Mouse (Mus musculus) heart, postnatal 25 days (tissue): Measurements from ENCODE around the gene Phrf1. TPM values are rescaled to one million over a fixed set of nuclear protein-coding genes. Genes with fewer than 3 reads are reported as not detected.
A peak's percentile ranks its signal among the peaks of the same experiment; 100 is the strongest.

Experiments
- DNase-seq: peaks from one replicate; pipeline ENCODE4 v3.0.0; 2022; ENCODE audit warnings: low spot score
- intact Hi-C: fragments of 180-260 bp; cut with DNase I; formaldehyde crosslinking; loops from one replicate; pipeline ENCODE4 v1.15.1; 2025
- microRNA-seq: library from miRNA; unstranded; fragments of <30 nt; microRNA quantifications from one replicate; pipeline ENCODE4 v1.2.0, GENCODE M21; 2022
- total RNA-seq, 2 experiments: library from RNA; stranded (reverse); gene quantifications; 2 replicates each; pipeline ENCODE4 v1.2.3; 2021

The Phrf1 gene
- total RNA-seq, 2 experiments from 2014 or later, result 29.8 to 31.6 TPM

GRCm38 (mm10) chr7:141281442-141281841 is 52.9 kb downstream of the Phrf1 start:
- intact Hi-C loops, result no loop called here
- no peak for DNase-seq

- intact Hi-C loops, result no loop called here
These were observed 54.2 kb downstream of the Phrf1 start for GRCm38 (mm10) chr7:141282756-141283155.

GRCm38 (mm10) chr7:141288042-141288441 is 59.5 kb downstream of the Phrf1 start:
- DNase-seq, result no peak
- intact Hi-C loops, result no loop called here

More at GRCm38 (mm10) chr7:141282756-141283155, 54.2 kb downstream of the Phrf1 start:
- no peak for DNase-seq

DNA sequence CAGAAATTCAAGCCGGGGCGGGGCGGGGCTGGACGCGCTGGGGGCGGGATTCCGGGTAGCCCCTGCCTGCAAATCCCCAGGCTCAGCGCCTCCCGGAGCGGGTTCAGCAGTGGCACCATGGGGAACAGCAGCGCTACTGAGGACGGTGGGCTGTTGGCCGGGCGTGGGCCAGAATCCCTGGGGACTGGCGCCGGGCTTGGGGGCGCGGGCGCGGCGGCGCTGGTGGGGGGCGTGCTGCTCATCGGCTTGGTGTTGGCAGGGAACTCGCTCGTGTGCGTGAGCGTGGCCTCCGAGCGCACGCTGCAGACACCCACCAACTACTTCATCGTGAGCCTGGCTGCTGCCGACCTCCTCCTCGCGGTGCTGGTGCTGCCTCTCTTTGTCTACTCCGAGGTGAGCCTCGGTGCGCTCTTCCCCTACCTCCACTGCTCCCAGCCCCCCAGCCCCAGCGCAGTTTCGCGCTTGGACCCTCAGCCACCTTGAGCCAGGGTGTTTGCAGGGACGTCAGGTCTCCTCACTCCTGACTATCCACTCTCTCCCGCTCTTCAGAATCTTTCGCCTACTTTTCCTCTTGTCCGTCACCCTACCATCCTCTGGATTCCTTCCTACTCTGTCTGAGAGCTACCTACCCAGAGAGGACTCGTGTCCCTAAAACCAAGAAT is 63.5 kb downstream of the Phrf1 start, which contains the start of gene Drd4:
Gene Drd4 (plus strand): TSS at position 86 of the 662 bp plus-strand sequence.
- intact Hi-C loops, result no loop called here

GRCm38 (mm10) chr7:141292583-141293388 is 64.2 kb downstream of the Phrf1 start:
- intact Hi-C loops, result no loop called here

More for the DNA sequence above, 63.5 kb downstream of the Phrf1 start, which contains the start of gene Drd4:
- no peak for DNase-seq

DNA sequence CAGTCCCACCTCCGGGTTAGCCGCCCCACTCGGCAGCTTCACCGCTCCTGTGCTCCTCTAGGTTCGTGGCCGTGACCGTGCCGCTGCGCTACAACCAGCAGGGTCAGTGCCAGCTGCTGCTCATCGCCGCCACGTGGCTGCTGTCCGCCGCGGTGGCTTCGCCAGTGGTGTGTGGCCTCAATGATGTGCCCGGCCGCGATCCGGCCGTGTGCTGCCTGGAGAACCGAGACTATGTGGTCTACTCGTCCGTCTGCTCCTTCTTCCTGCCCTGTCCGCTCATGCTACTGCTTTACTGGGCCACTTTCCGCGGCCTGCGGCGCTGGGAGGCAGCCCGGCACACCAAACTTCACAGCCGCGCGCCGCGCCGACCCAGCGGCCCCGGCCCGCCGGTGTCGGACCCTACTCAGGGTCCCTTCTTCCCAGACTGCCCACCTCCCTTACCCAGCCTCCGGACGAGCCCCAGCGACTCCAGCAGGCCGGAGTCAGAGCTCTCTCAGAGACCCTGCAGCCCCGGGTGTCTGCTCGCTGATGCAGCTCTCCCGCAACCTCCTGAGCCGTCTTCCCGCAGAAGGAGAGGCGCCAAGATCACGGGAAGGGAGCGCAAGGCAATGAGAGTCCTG is 65.4 kb downstream of the Phrf1 start:
- DNase-seq, result no peak
- intact Hi-C loops, result no loop called here

More at GRCm38 (mm10) chr7:141292583-141293388, 64.2 kb downstream of the Phrf1 start:
- no peak for DNase-seq

- no peak for DNase-seq
- intact Hi-C loops, result no loop called here
These were observed 65.9 kb downstream of the Phrf1 start for GRCm38 (mm10) chr7:141294479-141294878.

DNA sequence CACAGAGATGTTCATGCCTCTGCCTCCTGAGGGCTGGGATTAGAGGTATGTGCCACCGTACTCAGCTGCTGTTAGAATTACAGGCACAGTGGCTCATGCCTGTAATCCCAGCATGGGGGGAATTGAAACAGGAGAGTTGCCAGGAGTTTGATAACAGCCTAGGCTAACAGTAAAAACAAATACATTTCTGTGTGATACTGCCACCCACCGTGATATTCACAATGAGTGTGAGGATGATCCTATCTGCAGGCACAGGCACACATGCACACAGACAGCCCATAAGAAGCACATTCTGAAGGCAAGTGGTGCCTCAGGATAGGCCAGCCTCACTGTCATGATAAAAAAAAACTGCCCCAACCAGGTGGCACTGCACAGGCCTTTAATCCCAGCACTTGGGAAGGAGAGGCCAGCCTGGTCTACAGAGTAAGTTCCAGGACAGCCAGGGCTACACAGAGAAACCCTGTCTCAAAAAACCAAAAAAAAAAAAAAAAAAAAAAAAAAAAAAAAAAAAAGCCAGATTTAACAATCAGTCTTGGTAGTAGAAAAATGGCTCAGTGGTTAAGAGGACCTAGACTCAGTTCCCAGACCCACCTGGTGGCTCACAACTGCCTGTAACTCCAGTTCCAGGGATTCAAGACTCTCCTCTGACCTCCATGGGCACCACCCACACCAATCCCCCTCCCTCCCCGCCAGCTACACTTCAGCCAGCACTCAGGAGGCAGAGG is 69.5 kb downstream of the Phrf1 start:
- DNase-seq, result no peak
- intact Hi-C loops, result no loop called here

DNA sequence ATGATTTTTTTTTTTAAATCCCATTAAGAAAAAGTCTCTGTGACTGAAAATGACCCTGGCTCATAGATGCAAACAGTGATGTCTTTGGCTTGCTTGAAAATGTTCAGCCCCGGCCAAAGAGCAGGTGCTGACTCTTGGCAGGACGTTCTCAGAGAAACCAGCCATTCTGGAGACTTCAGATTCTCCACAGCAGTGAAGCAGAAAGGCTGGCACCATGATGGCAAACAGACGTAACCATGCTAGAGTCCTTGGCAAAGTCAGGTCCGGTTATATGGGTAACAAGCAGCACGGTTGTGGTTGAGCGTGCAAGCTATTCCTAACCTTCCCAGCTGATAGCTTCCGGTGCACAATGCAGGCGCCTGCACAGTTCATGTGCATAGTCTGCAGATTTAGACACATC is 70.6 kb downstream of the Phrf1 start:
- DNase-seq, result no peak
- intact Hi-C loops, result no loop called here

- intact Hi-C loops, result no loop called here
- DNase-seq, result no peak
These were observed 72.8 kb downstream of the Phrf1 start for GRCm38 (mm10) chr7:141301386-141301785.

DNA sequence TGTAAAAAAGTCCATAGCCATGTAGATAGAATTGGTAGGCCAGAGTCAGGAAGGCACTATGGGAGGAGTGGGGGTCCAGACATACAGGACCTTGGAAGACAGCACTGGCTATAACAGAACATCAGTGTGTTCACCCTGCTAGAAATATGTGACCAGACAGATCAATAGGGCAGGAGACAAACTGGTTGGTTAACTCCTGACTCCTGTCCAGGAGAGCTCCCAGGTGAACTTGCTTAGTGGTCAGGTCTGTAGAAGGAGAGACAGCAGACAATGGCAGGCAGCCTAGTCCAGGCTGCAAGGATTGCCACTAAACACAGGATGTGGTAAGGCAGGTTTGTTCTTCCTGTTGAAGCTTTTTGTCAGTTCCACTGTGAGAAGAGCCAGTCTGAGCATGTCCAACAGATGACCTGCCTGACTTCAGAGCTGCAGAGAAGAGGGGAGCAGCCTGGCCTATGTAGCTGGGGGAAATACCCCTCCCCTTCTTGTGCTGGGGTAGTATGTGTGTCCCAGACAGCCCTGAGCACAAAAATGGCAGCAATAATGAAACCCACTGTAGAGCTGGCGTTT is 74.2 kb downstream of the Phrf1 start:
- intact Hi-C loops, result no loop called here
- DNase-seq, result no peak

- DNase-seq, result no peak
- intact Hi-C loops, result no loop called here
These were observed 76.0 kb downstream of the Phrf1 start for GRCm38 (mm10) chr7:141304537-141304936.

Small RNAs within 50 kb of the gene (microRNA-seq; reads per million reads assigned to microRNA genes)
- 467 reads per million, percentile 75 among the genes with 10 or more reads in this experiment for gene Mir210

Other genes with a start within 250 kb of the Phrf1 start
- 100 to 1,000 TPM; 102 to 111 TPM for gene Ifitm3, start 218.0 kb upstream of the Phrf1 start, total RNA-seq
- gene Ifitm6, start 210.9 kb upstream of the Phrf1 start, total RNA-seq, result under 1 TPM in 1 of 2 experiments, not detected in 1; 0.42 TPM
- not detected for gene Gm17387, start 199.7 kb upstream of the Phrf1 start, total RNA-seq
- under 1 TPM in 1 of 2 experiments, not detected in 1; 0.08 TPM for gene B4galnt4, start 167.7 kb upstream of the Phrf1 start, total RNA-seq
- gene Pkp3, start 150.6 kb upstream of the Phrf1 start, total RNA-seq, result under 1 TPM in 1 of 2 experiments, not detected in 1; 0.31 TPM
- gene Sigirr, start 128.2 kb upstream of the Phrf1 start, total RNA-seq, result 1 to 10 TPM; 4.8 to 7.7 TPM
- gene Ano9, start 111.0 kb upstream of the Phrf1 start, total RNA-seq, result under 1 TPM in 1 of 2 experiments, not detected in 1; 0.08 TPM
- 10 to 100 TPM; 32.1 to 33.4 TPM for gene Ptdss2, start 106.4 kb upstream of the Phrf1 start, total RNA-seq
- gene Rnh1, start 55.9 kb upstream of the Phrf1 start, total RNA-seq, result 10 to 100 TPM; 65.7 to 69.9 TPM
- gene Hras, start 34.8 kb upstream of the Phrf1 start, total RNA-seq, result 100 to 1,000 TPM; 106 to 112 TPM
- 1 to 10 TPM; 3.2 to 4.7 TPM for gene Lrrc56, start 34.6 kb upstream of the Phrf1 start, total RNA-seq
- not detected for gene Lmntd2, start 14.7 kb upstream of the Phrf1 start, total RNA-seq
- under 1 TPM; 0.62 to 0.64 TPM for gene Rassf7, start 12.9 kb upstream of the Phrf1 start, total RNA-seq
- 1 to 10 TPM; 3.4 to 3.6 TPM for gene Irf7, start 37.7 kb downstream of the Phrf1 start, total RNA-seq
- gene Cdhr5, start 48.0 kb downstream of the Phrf1 start, total RNA-seq, result not detected
- gene Sct, start 50.3 kb downstream of the Phrf1 start, total RNA-seq, result not detected
- gene Drd4, start 63.2 kb downstream of the Phrf1 start, total RNA-seq, result not detected
- gene Deaf1, start 98.9 kb downstream of the Phrf1 start, total RNA-seq, result 10 to 100 TPM; 16.4 to 17.1 TPM
- gene Tmem80, start 99.0 kb downstream of the Phrf1 start, total RNA-seq, result 10 to 100 TPM; 13.5 to 13.9 TPM
- gene Eps8l2, start 110.1 kb downstream of the Phrf1 start, total RNA-seq, result 1 to 10 TPM; 3.2 to 4.3 TPM
- gene Taldo1, start 163.4 kb downstream of the Phrf1 start, total RNA-seq, result 100 to 1,000 TPM; 124 to 126 TPM
- gene Gatd1, start 185.4 kb downstream of the Phrf1 start, total RNA-seq, result 10 to 100 TPM; 13.8 to 14.2 TPM
- gene Cend1, start 200.7 kb downstream of the Phrf1 start, total RNA-seq, result under 1 TPM; 0.75 to 0.84 TPM
- 10 to 100 TPM; 58.8 to 72.6 TPM for gene Slc25a22, start 209.1 kb downstream of the Phrf1 start, total RNA-seq
- under 1 TPM; 0.39 to 0.86 TPM for gene Pidd1, start 215.2 kb downstream of the Phrf1 start, total RNA-seq
- 100 to 1,000 TPM; 862 to 950 TPM for gene Rplp2, start 218.6 kb downstream of the Phrf1 start, total RNA-seq
- gene Pnpla2, start 226.4 kb downstream of the Phrf1 start, total RNA-seq, result 100 to 1,000 TPM; 409 to 426 TPM
- gene Cracr2b, start 232.3 kb downstream of the Phrf1 start, total RNA-seq, result 10 to 100 TPM; 19.7 to 23.1 TPM
- 100 to 1,000 TPM; 280 TPM for gene Cd151, start 238.6 kb downstream of the Phrf1 start, total RNA-seq
- 10 to 100 TPM; 74.3 to 74.7 TPM for gene Polr2l, start 246.3 kb downstream of the Phrf1 start, total RNA-seq
- 10 to 100 TPM; 17.5 to 39.0 TPM for gene Tspan4, start 246.5 kb downstream of the Phrf1 start, total RNA-seq